Comparison of ENCODE assay signal across 21 mouse cellular contexts in genomic region chr6:127659472-127659871, GRCm38 (mm10).
DNase-seq lines count a peak whose midpoint lies in the region; ATAC-seq lines count a peak whose summit lies in the region.
"Had no signal": no experiment of that assay in that cellular context is flagged by ENCODE, and none has a peak within 500 bp of the region (broad histone marks: within the 10 kb centered on the region; RNA-seq: fewer than 3 reads in every experiment).

No protein-coding gene starts in this region.

- ATAC-seq in forebrain, embryonic 15.5 days (replicated peaks), result peak; percentile 34; the same call in 1 of the 2 replicates
- no peak for ATAC-seq in forebrain, embryonic 12.5 days (ENCODE audit: low FRiP score)
- ATAC-seq in forebrain, embryonic 16.5 days, result peak; percentile 32; the same call in 1 of the 2 replicates
- ATAC-seq in intestine, embryonic 16.5 days, result no peak
- ATAC-seq: intestine, embryonic 15.5 days had no signal

- H3K27me3 ChIP-seq in forebrain, embryonic 15.5 days, result no peaks in the 10 kb centered on the region
- H3K27me3 ChIP-seq in forebrain, embryonic 12.5 days, result 0 out of 2 replicates have a peak, but pooled peaks cover 4% of the 10 kb centered on the region
- no peaks in the 10 kb centered on the region for H3K27me3 ChIP-seq in forebrain, embryonic 16.5 days (replicated peaks; ENCODE audit: control insufficient read depth, insufficient read depth, low read length)
- H3K27me3 ChIP-seq in intestine, embryonic 16.5 days (replicated peaks; ENCODE audit: control insufficient read depth, insufficient read depth, low read length), result no peaks in the 10 kb centered on the region
- H3K27me3 ChIP-seq: embryonic facial prominence, embryonic 15.5 days; hindbrain, embryonic 13.5 days; intestine, embryonic 15.5 days had no signal

- WGBS in forebrain, embryonic 15.5 days, result 31% methylated on average over 5 of the region's 5 CpGs
- 64% methylated on average over 5 of the region's 5 CpGs for WGBS in forebrain, embryonic 12.5 days
- 30% methylated on average over 5 of the region's 5 CpGs for WGBS in forebrain, embryonic 16.5 days
- 77% methylated on average over 5 of the region's 5 CpGs for WGBS in intestine, embryonic 16.5 days

- peaks cover 21% of the 10 kb centered on the region for H3K4me1 ChIP-seq in forebrain, embryonic 15.5 days
- H3K4me1 ChIP-seq in forebrain, embryonic 12.5 days, result peaks cover 9% of the 10 kb centered on the region; the same call in 1 of the 2 replicates
- H3K4me1 ChIP-seq in forebrain, embryonic 16.5 days (replicated peaks; ENCODE audit: control insufficient read depth, insufficient read depth, low read length), result peaks cover 16% of the 10 kb centered on the region; the same call in 1 of the 2 replicates
- no peaks in the 10 kb centered on the region for H3K4me1 ChIP-seq in intestine, embryonic 16.5 days (ENCODE audit: control insufficient read depth, insufficient read depth, low read length)
- H3K4me1 ChIP-seq: heart, embryonic 10.5 days; intestine, embryonic 15.5 days had no signal

- no peaks in the 10 kb centered on the region for H3K9me3 ChIP-seq in forebrain, embryonic 15.5 days
- H3K9me3 ChIP-seq in forebrain, embryonic 12.5 days, result no peaks in the 10 kb centered on the region
- H3K9me3 ChIP-seq in forebrain, embryonic 16.5 days (ENCODE audit: control insufficient read depth, low read length), result no peaks in the 10 kb centered on the region
- no peaks in the 10 kb centered on the region for H3K9me3 ChIP-seq in intestine, embryonic 16.5 days (ENCODE audit: control insufficient read depth, low read length)
- H3K9me3 ChIP-seq: intestine, embryonic 15.5 days had no signal

- no peak overlapping the region for H3K9ac ChIP-seq in forebrain, embryonic 15.5 days (replicated peaks)
- H3K9ac ChIP-seq in forebrain, embryonic 12.5 days, result no peak overlapping the region
- no peak overlapping the region for H3K9ac ChIP-seq in forebrain, embryonic 16.5 days (replicated peaks; ENCODE audit: low read depth, low read length)
- H3K9ac ChIP-seq in intestine, embryonic 16.5 days (ENCODE audit: low read depth, low read length), result no peak overlapping the region
- H3K9ac ChIP-seq: embryonic facial prominence, embryonic 15.5 days; hindbrain, embryonic 13.5 days; intestine, embryonic 15.5 days had no signal

- no peak overlapping the region for H3K4me2 ChIP-seq in forebrain, embryonic 15.5 days (replicated peaks)
- H3K4me2 ChIP-seq in forebrain, embryonic 12.5 days, result no peak overlapping the region
- H3K4me2 ChIP-seq in forebrain, embryonic 16.5 days (ENCODE audit: low read length), result no peak overlapping the region
- no peak overlapping the region for H3K4me2 ChIP-seq in intestine, embryonic 16.5 days (ENCODE audit: low read depth, low read length)
- H3K4me2 ChIP-seq: embryonic facial prominence, embryonic 15.5 days; hindbrain, embryonic 13.5 days; intestine, embryonic 15.5 days had no signal

- no peak overlapping the region for H3K4me3 ChIP-seq in forebrain, embryonic 15.5 days
- no peak overlapping the region for H3K4me3 ChIP-seq in forebrain, embryonic 12.5 days (replicated peaks)
- H3K4me3 ChIP-seq in forebrain, embryonic 16.5 days (replicated peaks; ENCODE audit: low read length), result no peak overlapping the region
- H3K4me3 ChIP-seq in intestine, embryonic 16.5 days (ENCODE audit: low read length), result no peak overlapping the region
- H3K4me3 ChIP-seq: embryonic facial prominence, embryonic 15.5 days; erythroblast, embryonic 14.5 days; heart, embryonic 10.5 days; hindbrain, embryonic 13.5 days; intestine, embryonic 15.5 days had no signal

- H3K36me3 ChIP-seq in forebrain, embryonic 15.5 days, result no peaks in the 10 kb centered on the region
- H3K36me3 ChIP-seq in forebrain, embryonic 12.5 days (replicated peaks), result no peaks in the 10 kb centered on the region
- H3K36me3 ChIP-seq in forebrain, embryonic 16.5 days (ENCODE audit: control insufficient read depth, insufficient read depth), result no peaks in the 10 kb centered on the region
- H3K36me3 ChIP-seq in intestine, embryonic 16.5 days (ENCODE audit: control insufficient read depth, insufficient read depth, low read length), result no peaks in the 10 kb centered on the region
- H3K36me3 ChIP-seq: embryonic facial prominence, embryonic 15.5 days; hindbrain, embryonic 13.5 days; intestine, embryonic 15.5 days had no signal

- 0 out of 2 replicates have a peak overlapping the region, but pooled peaks have one; percentile 7 for H3K27ac ChIP-seq in forebrain, embryonic 15.5 days (replicated peaks)
- H3K27ac ChIP-seq in forebrain, embryonic 12.5 days, result no peak overlapping the region
- no peak overlapping the region; the same call in 1 of the 2 replicates for H3K27ac ChIP-seq in forebrain, embryonic 16.5 days (ENCODE audit: low read length)
- no peak overlapping the region for H3K27ac ChIP-seq in intestine, embryonic 16.5 days (ENCODE audit: low read length)
- H3K27ac ChIP-seq: embryonic facial prominence, embryonic 15.5 days; heart, embryonic 10.5 days; hindbrain, embryonic 13.5 days; intestine, embryonic 15.5 days had no signal

- DNase-seq in lung, postnatal 25 days (ENCODE audit: low spot score), result peak; percentile 12
- DNase-seq in lung, postnatal 10 days, result no peak
- peak; percentile 50 for DNase-seq in brain, adult 2 months (ENCODE audit: low read depth, low spot score)
- no peak for DNase-seq in thymus, postnatal 25 days
- DNase-seq: adrenal gland, postnatal 10 days; cerebellum, adult 18-20 months; cerebellum, adult 9-11 months; cerebellum, postnatal 36 days; gastrocnemius, postnatal 10 days; heart, adult 18-20 months; heart, postnatal 10 days; heart, postnatal 4 days had no signal

Comparison
In these comparisons a context has a peak if more than half of its experiments do, and no peak if none do; other contexts are left out.
1. ATAC-seq: peak in forebrain, embryonic 15.5 days (single experiment) and forebrain, embryonic 16.5 days (single experiment); none in forebrain, embryonic 12.5 days (single experiment) and intestine, embryonic 16.5 days (single experiment).
2. DNase-seq: peak in lung, postnatal 25 days (single experiment) and brain, adult 2 months (single experiment); none in lung, postnatal 10 days (single experiment) and thymus, postnatal 25 days (single experiment).